Mouse (Mus musculus): Measurements from ENCODE around the gene Ccdc8. TPM values are rescaled to one million over a fixed set of nuclear protein-coding genes. Genes with fewer than 3 reads are reported as not detected.

Gene Ccdc8
- polyA plus RNA-seq, 1 experiment from 2014 or later: 28.1 TPM

DNA sequence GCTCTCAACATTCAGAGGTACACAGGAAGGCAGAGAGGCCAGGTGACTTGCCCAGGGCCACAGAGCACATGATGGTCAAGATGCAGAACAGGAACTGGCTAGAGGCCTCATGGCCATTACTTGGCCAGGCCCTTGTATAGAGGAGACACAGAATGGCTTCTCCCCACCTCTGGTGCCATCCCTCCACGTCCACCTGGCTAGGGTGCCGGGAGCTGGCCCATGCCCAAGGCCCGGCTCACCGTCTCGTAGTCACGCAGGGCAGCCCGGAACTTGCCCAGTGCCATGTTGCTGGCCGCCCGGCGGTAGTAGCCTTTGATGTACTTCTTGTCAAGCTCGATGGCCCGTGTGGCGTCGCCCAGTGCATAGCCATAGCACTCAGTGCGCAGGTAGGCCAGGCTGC is 29.7 kb downstream of the Ccdc8 start:
- Histone ChIP-seq H3K9me3 (no peaks in the 10 kb centered on the region), H3K4me2 (replicated peaks) (no peak overlapping the region), H3K4me1 (replicated peaks) (peaks cover 46% of the 10 kb centered on the region), H3K9ac (no peak overlapping the region), H3K36me3 (peaks cover 31% of the 10 kb centered on the region), H3K27me3 (replicated peaks) (no peaks in the 10 kb centered on the region), H3K4me3 (replicated peaks) (no peak overlapping the region), H3K27ac (no peak overlapping the region)
- ATAC-seq: no peak
- 96% methylated on average over 15 of the region's 15 CpGs for WGBS

DNA sequence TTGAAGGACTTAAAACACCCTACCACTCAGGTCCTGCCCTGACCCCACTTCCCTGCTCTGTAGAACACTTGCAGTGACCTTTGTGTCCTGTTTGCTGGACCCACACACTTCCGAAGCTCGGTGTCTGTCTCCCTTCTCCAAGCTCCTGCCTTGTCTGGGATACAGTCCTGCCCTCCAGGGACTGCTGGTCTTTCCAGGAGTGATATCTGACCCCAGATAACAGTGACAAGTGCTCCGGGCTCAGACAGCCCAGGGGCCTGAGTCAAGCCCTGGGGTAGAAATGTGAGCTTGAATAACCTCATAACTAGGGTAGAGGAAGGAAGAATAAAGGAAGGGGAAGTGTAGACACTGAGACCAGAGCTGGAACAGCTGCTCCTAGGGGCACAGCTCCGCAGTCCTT is 31.2 kb downstream of the Ccdc8 start:
- no peak for ATAC-seq
- 64% methylated on average over 4 of the region's 4 CpGs for WGBS
- peaks cover 31% of the 10 kb centered on the region for H3K36me3 ChIP-seq
- peak overlapping the region; percentile 74; the same call in 1 of the 2 replicates for H3K4me2 ChIP-seq (replicated peaks)
- no peak overlapping the region for H3K9ac ChIP-seq
- H3K9me3 ChIP-seq: no peaks in the 10 kb centered on the region
- H3K4me1 ChIP-seq (replicated peaks): peaks cover 39% of the 10 kb centered on the region
- H3K4me3 ChIP-seq (replicated peaks): no peak overlapping the region
- H3K27ac ChIP-seq: peak overlapping the region; percentile 78; the same call in 1 of the 2 replicates
- H3K27me3 ChIP-seq (replicated peaks): no peaks in the 10 kb centered on the region

- H3K9me3 ChIP-seq: no peaks in the 10 kb centered on the region
- H3K27ac ChIP-seq: peak overlapping the region; percentile 78; the same call in 1 of the 2 replicates
- ATAC-seq: no peak
- H3K27me3 ChIP-seq (replicated peaks): no peaks in the 10 kb centered on the region
- H3K4me1 ChIP-seq (replicated peaks): peaks cover 42% of the 10 kb centered on the region
- WGBS: 78% methylated on average over 6 of the region's 6 CpGs
- peak overlapping the region; percentile 74; the same call in 1 of the 2 replicates for H3K4me2 ChIP-seq (replicated peaks)
- no peak overlapping the region for H3K4me3 ChIP-seq (replicated peaks)
- peaks cover 31% of the 10 kb centered on the region for H3K36me3 ChIP-seq
- H3K9ac ChIP-seq: no peak overlapping the region
These were observed 31.6 kb downstream of the Ccdc8 start for GRCm38 (mm10) chr7:17024141-17024540.

DNA sequence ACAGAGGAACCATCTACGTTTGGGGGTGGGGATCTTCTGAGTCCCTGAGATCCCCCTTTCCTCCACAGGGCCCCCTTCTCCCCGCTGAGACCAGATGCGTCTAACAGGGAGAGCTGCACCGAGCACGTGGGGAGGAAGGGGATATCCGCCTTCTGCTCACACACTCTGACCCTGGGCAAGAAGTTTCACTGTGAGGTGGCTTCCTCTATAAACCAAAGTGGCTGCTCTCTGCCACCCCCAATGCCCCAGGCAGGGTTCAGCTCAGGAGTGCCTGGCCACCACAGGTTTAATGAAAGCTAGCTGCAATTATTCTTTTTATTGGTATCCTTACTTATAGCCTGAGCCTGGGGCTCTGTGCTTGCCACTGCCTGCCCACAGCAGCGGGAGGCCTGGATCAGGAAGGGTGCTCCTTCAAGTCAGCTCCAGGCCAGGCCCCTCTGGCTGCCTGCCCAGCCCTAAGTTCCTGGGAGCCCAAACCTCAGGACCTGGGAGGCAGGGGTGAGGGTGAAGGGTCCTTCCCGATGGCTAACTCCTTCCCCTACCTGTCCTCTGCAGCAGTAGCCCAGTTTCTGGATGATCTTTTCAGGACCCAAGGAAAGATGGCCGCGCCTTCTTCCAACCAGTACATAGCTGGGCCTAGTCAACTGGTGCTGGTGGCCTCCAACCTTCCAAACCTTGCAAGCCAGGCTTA is 32.5 kb downstream of the Ccdc8 start:
- ATAC-seq: no peak
- 70% methylated on average over 10 of the region's 10 CpGs for WGBS
- H3K4me1 ChIP-seq (replicated peaks): peaks cover 43% of the 10 kb centered on the region
- H3K27ac ChIP-seq: peak overlapping the region; percentile 78
- H3K4me3 ChIP-seq (replicated peaks): no peak overlapping the region
- H3K9me3 ChIP-seq: no peaks in the 10 kb centered on the region
- peaks cover 24% of the 10 kb centered on the region; the same call in 1 of the 2 replicates for H3K36me3 ChIP-seq
- peak overlapping the region; percentile 74 for H3K4me2 ChIP-seq (replicated peaks)
- no peaks in the 10 kb centered on the region for H3K27me3 ChIP-seq (replicated peaks)
- H3K9ac ChIP-seq: peak overlapping the region; percentile 39

GRCm38 (mm10) chr7:17025505-17025894 is 33.0 kb downstream of the Ccdc8 start:
- ATAC-seq: peak; percentile 1; the same call in 1 of the 2 replicates
- H3K4me3 ChIP-seq (replicated peaks): no peak overlapping the region
- 50% methylated on average over 4 of the region's 4 CpGs for WGBS
- H3K9me3 ChIP-seq: no peaks in the 10 kb centered on the region
- H3K36me3 ChIP-seq: peaks cover 18% of the 10 kb centered on the region; the same call in 1 of the 2 replicates
- H3K4me1 ChIP-seq (replicated peaks): peaks cover 43% of the 10 kb centered on the region
- H3K27ac ChIP-seq: peak overlapping the region; percentile 78; the same call in 1 of the 2 replicates
- H3K27me3 ChIP-seq (replicated peaks): no peaks in the 10 kb centered on the region
- H3K4me2 ChIP-seq (replicated peaks): peak overlapping the region; percentile 74
- H3K9ac ChIP-seq: peak overlapping the region; percentile 39

GRCm38 (mm10) chr7:17025896-17026622 is 33.6 kb downstream of the Ccdc8 start:
- 72% methylated on average over 9 of the region's 9 CpGs for WGBS
- no peaks in the 10 kb centered on the region for H3K27me3 ChIP-seq (replicated peaks)
- peaks cover 16% of the 10 kb centered on the region for H3K36me3 ChIP-seq
- peak overlapping the region; percentile 24; the same call in 1 of the 2 replicates for H3K27ac ChIP-seq
- peaks cover 43% of the 10 kb centered on the region for H3K4me1 ChIP-seq (replicated peaks)
- peak overlapping the region; percentile 74 for H3K4me2 ChIP-seq (replicated peaks)
- peak overlapping the region; percentile 86; the same call in 1 of the 2 replicates for H3K9ac ChIP-seq
- H3K9me3 ChIP-seq: no peaks in the 10 kb centered on the region
- peak overlapping the region; percentile 86; the same call in 1 of the 2 replicates for H3K4me3 ChIP-seq (replicated peaks)
- ATAC-seq: no peak

GRCm38 (mm10) chr7:17026710-17027587 is 34.4 kb downstream of the Ccdc8 start:
- peaks cover 43% of the 10 kb centered on the region for H3K4me1 ChIP-seq (replicated peaks)
- H3K36me3 ChIP-seq: peaks cover 16% of the 10 kb centered on the region
- H3K27ac ChIP-seq: peak overlapping the region; percentile 92
- peak overlapping the region; percentile 74 for H3K4me2 ChIP-seq (replicated peaks)
- ATAC-seq: peak; percentile 60
- no peaks in the 10 kb centered on the region for H3K9me3 ChIP-seq
- H3K27me3 ChIP-seq (replicated peaks): no peaks in the 10 kb centered on the region
- H3K4me3 ChIP-seq (replicated peaks): peak overlapping the region; percentile 86
- 7% methylated on average over 24 of the region's 24 CpGs for WGBS
- H3K9ac ChIP-seq: peak overlapping the region; percentile 86

DNA sequence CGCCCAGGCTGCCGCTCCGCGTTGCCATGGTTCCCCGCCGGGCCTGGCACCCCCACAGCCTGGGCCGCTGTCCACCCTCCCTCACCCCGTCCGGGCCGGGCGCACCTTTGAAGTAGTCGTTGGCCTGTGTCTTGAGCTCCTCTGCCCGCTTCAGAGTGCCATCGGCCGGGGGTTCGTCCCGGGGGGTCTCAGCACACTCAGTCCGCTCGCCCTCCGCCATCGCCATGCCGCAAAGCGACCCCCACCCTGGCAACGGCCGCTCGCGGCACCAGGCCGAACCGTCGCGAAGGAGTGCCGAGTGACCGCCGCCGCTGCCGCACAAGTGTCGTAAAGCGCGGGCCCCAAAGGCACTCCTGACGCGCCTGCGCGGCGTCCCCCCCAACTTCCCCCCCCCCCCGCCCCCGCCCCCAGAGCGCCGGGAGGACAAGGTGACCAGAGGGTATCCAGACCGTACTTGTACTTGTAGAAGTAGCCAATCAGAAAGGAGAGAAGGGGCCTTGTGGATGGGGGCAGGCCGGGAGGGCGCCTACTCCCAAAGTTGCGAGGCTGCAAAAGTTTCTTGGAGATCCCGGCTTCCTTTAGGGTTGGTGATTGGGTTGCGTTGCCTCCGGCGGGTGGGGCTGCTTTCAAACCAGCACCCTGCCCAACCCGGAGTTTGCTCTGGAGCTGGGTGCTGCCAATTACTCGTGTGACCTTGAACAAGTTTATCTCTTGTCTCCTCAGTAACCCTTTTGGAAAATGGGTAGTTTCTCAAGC is 35.3 kb downstream of the Ccdc8 start, which contains the start of gene Ppp5c:
Ppp5c (minus strand) TSS at position 337 of the 756 bp plus-strand sequence.
- ATAC-seq: peak; percentile 86
- Histone ChIP-seq H3K27me3 (replicated peaks) (no peaks in the 10 kb centered on the region), H3K9me3 (no peaks in the 10 kb centered on the region), H3K4me3 (replicated peaks) (peak within 1 kb of the TSS; percentile 86), H3K27ac (peak within 1 kb of the TSS; percentile 92), H3K4me1 (replicated peaks) (peaks cover 43% of the 10 kb centered on the region), H3K4me2 (replicated peaks) (peak within 1 kb of the TSS; percentile 74), H3K9ac (peak within 1 kb of the TSS; percentile 86), H3K36me3 (peaks cover 14% of the 10 kb centered on the region)
- under 1% methylated on average over 58 of the region's 58 CpGs for WGBS

DNA sequence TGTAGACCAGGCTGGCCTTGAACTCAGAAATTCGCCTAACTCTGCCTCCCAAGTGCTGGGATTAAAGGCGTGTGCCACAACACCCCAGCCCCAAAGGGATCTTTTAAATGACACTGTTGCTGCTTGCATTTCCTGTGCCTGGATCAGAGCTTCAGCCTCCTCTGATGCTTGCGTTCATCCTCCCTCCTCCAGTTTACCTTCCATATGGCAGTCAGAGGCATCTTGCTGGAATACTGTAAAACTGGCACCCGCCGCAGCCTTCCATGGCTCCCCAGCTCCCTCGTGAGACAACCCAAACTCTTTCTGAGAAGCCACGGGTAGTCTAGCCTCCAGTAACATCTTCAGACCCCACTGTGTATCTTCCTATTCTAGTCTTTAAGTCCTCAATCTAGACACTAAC is 36.4 kb downstream of the Ccdc8 start:
- H3K4me1 ChIP-seq (replicated peaks): peaks cover 37% of the 10 kb centered on the region
- H3K4me3 ChIP-seq (replicated peaks): no peak overlapping the region
- ATAC-seq: no peak
- H3K4me2 ChIP-seq (replicated peaks): no peak overlapping the region
- H3K9ac ChIP-seq: no peak overlapping the region
- peaks cover 20% of the 10 kb centered on the region for H3K36me3 ChIP-seq
- H3K9me3 ChIP-seq: no peaks in the 10 kb centered on the region
- no peaks in the 10 kb centered on the region for H3K27me3 ChIP-seq (replicated peaks)
- 75% methylated on average over 7 of the region's 7 CpGs for WGBS
- H3K27ac ChIP-seq: peak overlapping the region; percentile 92; the same call in 1 of the 2 replicates

- Histone ChIP-seq H3K9me3 (no peaks in the 10 kb centered on the region), H3K4me2 (replicated peaks) (no peak overlapping the region), H3K4me3 (replicated peaks) (no peak overlapping the region), H3K9ac (no peak overlapping the region), H3K4me1 (replicated peaks) (peaks cover 24% of the 10 kb centered on the region), H3K36me3 (peaks cover 32% of the 10 kb centered on the region), H3K27me3 (replicated peaks) (no peaks in the 10 kb centered on the region), H3K27ac (no peak overlapping the region)
- ATAC-seq: no peak
- 74% methylated on average over 7 of the region's 7 CpGs for WGBS
These were observed 37.7 kb downstream of the Ccdc8 start for GRCm38 (mm10) chr7:17030239-17030638.

DNA sequence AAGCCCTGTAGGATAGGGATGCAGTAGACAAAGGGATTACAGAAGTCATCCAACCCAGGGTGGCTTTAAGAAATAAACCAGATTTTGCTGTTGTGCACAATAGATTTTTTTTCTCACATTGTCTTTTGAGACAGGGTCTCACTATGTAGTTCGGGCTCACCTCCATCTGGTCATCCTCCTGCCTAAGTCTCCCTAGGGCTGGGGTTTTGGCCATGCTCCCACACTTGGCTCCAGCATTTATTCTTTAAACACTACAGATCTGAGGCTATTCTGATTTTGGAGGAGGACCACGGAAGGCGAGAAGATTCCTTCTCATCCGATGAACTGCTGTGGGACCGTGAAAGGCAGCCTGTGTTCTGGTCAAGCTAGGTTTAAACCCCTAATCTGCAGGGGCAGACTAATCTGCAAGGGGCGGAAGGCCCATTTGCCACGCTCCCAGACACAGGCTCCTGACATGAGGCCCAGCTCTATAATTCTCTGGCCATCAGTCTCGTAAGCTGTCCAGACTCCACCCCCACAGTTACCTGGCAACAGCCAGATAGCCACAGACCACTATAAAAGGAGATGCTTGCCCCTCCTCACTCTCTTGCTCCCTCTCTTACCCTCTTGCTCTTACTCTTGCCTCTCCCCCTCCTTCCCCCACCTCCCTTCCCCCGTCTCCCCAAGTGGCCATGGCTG is 45.6 kb downstream of the Ccdc8 start:
- Histone ChIP-seq H3K4me2 (replicated peaks) (no peak overlapping the region), H3K4me3 (replicated peaks) (no peak overlapping the region), H3K36me3 (peaks cover 65% of the 10 kb centered on the region), H3K9me3 (no peaks in the 10 kb centered on the region), H3K27ac (no peak overlapping the region), H3K4me1 (replicated peaks) (no peaks in the 10 kb centered on the region), H3K9ac (no peak overlapping the region), H3K27me3 (replicated peaks) (no peaks in the 10 kb centered on the region)
- no peak; the same call in 1 of the 2 replicates for ATAC-seq
- 59% methylated on average over 9 of the region's 9 CpGs for WGBS

All from intestine, embryonic 15.5 days (tissue).